Mouse (Mus musculus) kidney, adult 2 months (tissue): Measurements from ENCODE around the gene Coq4. TPM values are rescaled to one million over a fixed set of nuclear protein-coding genes. Genes with fewer than 3 reads are reported as not detected.

Experiments
- DNase-seq: peaks from one replicate; pipeline ENCODE4 v3.0.0; 2021
- H3K27ac ChIP-seq: fragments of 200-500 bp; 2 replicates; pipeline ENCODE4 v1.5.1; 2012; ENCODE audit warnings: low read depth, low read length, control low read depth, inconsistent platforms; ENCODE audit not compliant: insufficient read depth
- H3K27me3 ChIP-seq: fragments of 200-500 bp; replicated peaks from 2 replicates; pipeline ENCODE4 v1.6.1; 2012; ENCODE audit warnings: mild to moderate bottlenecking, moderate library complexity, low read length, inconsistent platforms; ENCODE audit not compliant: control insufficient read depth, insufficient read depth
- H3K36me3 ChIP-seq: fragments of 200-500 bp; 2 replicates; pipeline ENCODE4 v1.6.1; 2012; ENCODE audit warnings: mild to moderate bottlenecking, moderate library complexity, low read length, inconsistent platforms; ENCODE audit not compliant: control insufficient read depth, insufficient read depth
- H3K4me1 ChIP-seq: fragments of 200-500 bp; 2 replicates; pipeline ENCODE4 v1.6.1; 2011; ENCODE audit warnings: low read length; ENCODE audit not compliant: control insufficient read depth, insufficient read depth
- H3K4me3 ChIP-seq: fragments of 200-500 bp; 2 replicates; pipeline ENCODE4 v1.5.1; 2011; ENCODE audit warnings: mild to moderate bottlenecking, low read depth, low read length, control low read depth; ENCODE audit not compliant: insufficient read depth
- CTCF ChIP-seq: fragments of 200-500 bp; conservative IDR thresholded peaks from 2 replicates; pipeline ENCODE4 v1.5.1; 2011; ENCODE audit warnings: low read depth, mild to moderate bottlenecking, control low read depth, low read length, moderate library complexity, mixed read lengths; ENCODE audit not compliant: insufficient read depth, insufficient read length
- POLR2A ChIP-seq: fragments of 200-500 bp; IDR thresholded peaks from one replicate; pipeline ENCODE4 v1.6.1; 2011; ENCODE audit warnings: low read depth, low read length, control low read depth
- WGBS: fragments of 180-500 bp; shearing (Covaris S2); methylation state at CpG from one replicate; pipeline ENCODE4 v1.1.7; 2018; 5-methylcytosine and 5-hydroxymethylcytosine counted together
- polyA plus RNA-seq: library from polyadenylated mRNA; depleted of rRNA; stranded (reverse); fragments of >200 nt; gene quantifications from 2 replicates; pipeline ENCODE4 v1.2.3, GENCODE M21; 2012

The Coq4 gene
- polyA plus RNA-seq, 1 experiment = 87.5 TPM

- Histone ChIP-seq H3K4me3 (no peak overlapping the region), H3K27ac (no peak overlapping the region), H3K4me1 (no peaks in the 10 kb centered on the region), H3K36me3 (no peaks in the 10 kb centered on the region; the same call in 1 of the 2 replicates), H3K27me3 (no peaks in the 10 kb centered on the region)
- no peak for TF ChIP-seq CTCF
- no peak for TF ChIP-seq POLR2A
- DNase-seq = peak; percentile 54
- 67% methylated on average over 2 of the region's 2 CpGs for WGBS
These were observed 48.2 kb downstream of the Coq4 start for GRCm38 (mm10) chr2:29835391-29835899.

GRCm38 (mm10) chr2:29839460-29839859 lies 52.2 kb downstream of the Coq4 start:
- Histone ChIP-seq H3K36me3 (peaks cover 2% of the 10 kb centered on the region; the same call in 1 of the 2 replicates), H3K27ac (no peak overlapping the region), H3K4me3 (no peak overlapping the region), H3K27me3 (no peaks in the 10 kb centered on the region), H3K4me1 (no peaks in the 10 kb centered on the region)
- no peak for TF ChIP-seq POLR2A
- TF ChIP-seq CTCF = no peak
- no peak for DNase-seq
- 64% methylated on average over 4 of the region's 4 CpGs for WGBS

GRCm38 (mm10) chr2:29843231-29844105 lies 56.2 kb downstream of the Coq4 start:
- Histone ChIP-seq H3K27me3 (no peaks in the 10 kb centered on the region), H3K4me3 (no peak overlapping the region), H3K27ac (no peak overlapping the region), H3K36me3 (peaks cover 2% of the 10 kb centered on the region; the same call in 1 of the 2 replicates), H3K4me1 (no peaks in the 10 kb centered on the region)
- no peak for DNase-seq
- 77% methylated on average over 9 of the region's 9 CpGs for WGBS
- TF ChIP-seq POLR2A = no peak
- TF ChIP-seq CTCF = no peak

GRCm38 (mm10) chr2:29844115-29844514 lies 56.8 kb downstream of the Coq4 start:
- Histone ChIP-seq H3K27me3 (no peaks in the 10 kb centered on the region), H3K4me1 (no peaks in the 10 kb centered on the region), H3K36me3 (peaks cover 2% of the 10 kb centered on the region; the same call in 1 of the 2 replicates), H3K27ac (no peak overlapping the region), H3K4me3 (no peak overlapping the region)
- no peak for DNase-seq
- WGBS = 96% methylated on average over 2 of the region's 2 CpGs
- TF ChIP-seq POLR2A (no peak), CTCF (no peak)

- Histone ChIP-seq H3K4me3 (no peak overlapping the region), H3K36me3 (peaks cover 2% of the 10 kb centered on the region; the same call in 1 of the 2 replicates), H3K27me3 (no peaks in the 10 kb centered on the region), H3K27ac (no peak overlapping the region), H3K4me1 (no peaks in the 10 kb centered on the region)
- no peak for DNase-seq
- TF ChIP-seq POLR2A = no peak
- no peak for TF ChIP-seq CTCF
- 76% methylated on average over 3 of the region's 3 CpGs for WGBS
These were observed 57.4 kb downstream of the Coq4 start for GRCm38 (mm10) chr2:29844661-29845060.

- Histone ChIP-seq H3K36me3 (peaks cover 2% of the 10 kb centered on the region; the same call in 1 of the 2 replicates), H3K27me3 (no peaks in the 10 kb centered on the region), H3K27ac (no peak overlapping the region), H3K4me3 (no peak overlapping the region), H3K4me1 (no peaks in the 10 kb centered on the region)
- no peak for TF ChIP-seq POLR2A
- no peak for TF ChIP-seq CTCF
- DNase-seq = no peak
- 63% methylated on average over 25 of the region's 25 CpGs for WGBS
These were observed 58.3 kb downstream of the Coq4 start for GRCm38 (mm10) chr2:29845636-29846035.
